Mouse (Mus musculus) bone marrow macrophage, adult 2 months (primary cell): Measurements from ENCODE around the gene Gramd1a. TPM values are rescaled to one million over a fixed set of nuclear protein-coding genes. Genes with fewer than 3 reads are reported as not detected.

Source experiments
- H3K27ac ChIP-seq: 2 replicates; pipeline ENCODE4 v1.5.1; 2012; ENCODE audit warnings: low read depth, low read length; ENCODE audit not compliant: insufficient read depth
- H3K4me1 ChIP-seq: 2 replicates; pipeline ENCODE4 v1.6.1; 2012; ENCODE audit warnings: low read length; ENCODE audit not compliant: control insufficient read depth, insufficient read depth
- H3K4me3 ChIP-seq: 2 replicates; pipeline ENCODE4 v1.5.1; 2012; ENCODE audit warnings: mild to moderate bottlenecking, low read length, moderate library complexity; ENCODE audit not compliant: insufficient read depth
- CTCF ChIP-seq: IDR thresholded peaks from 2 replicates; pipeline ENCODE4 v1.5.1; 2012; ENCODE audit warnings: low read depth, mild to moderate bottlenecking, low read length, moderate library complexity
- POLR2A ChIP-seq: IDR thresholded peaks from 2 replicates; pipeline ENCODE4 v1.6.1; 2012; ENCODE audit warnings: mild to moderate bottlenecking, low read depth, low read length, borderline replicate concordance
- polyA plus RNA-seq: library from polyadenylated mRNA; stranded (reverse); fragments of >200 nt; gene quantifications from 2 replicates; pipeline ENCODE4 v1.2.4, GENCODE M21; 2012; ENCODE audit not compliant: missing spikeins, insufficient read depth, insufficient read length

The Gramd1a gene
- polyA plus RNA-seq, 1 experiment = 99.3 TPM

DNA sequence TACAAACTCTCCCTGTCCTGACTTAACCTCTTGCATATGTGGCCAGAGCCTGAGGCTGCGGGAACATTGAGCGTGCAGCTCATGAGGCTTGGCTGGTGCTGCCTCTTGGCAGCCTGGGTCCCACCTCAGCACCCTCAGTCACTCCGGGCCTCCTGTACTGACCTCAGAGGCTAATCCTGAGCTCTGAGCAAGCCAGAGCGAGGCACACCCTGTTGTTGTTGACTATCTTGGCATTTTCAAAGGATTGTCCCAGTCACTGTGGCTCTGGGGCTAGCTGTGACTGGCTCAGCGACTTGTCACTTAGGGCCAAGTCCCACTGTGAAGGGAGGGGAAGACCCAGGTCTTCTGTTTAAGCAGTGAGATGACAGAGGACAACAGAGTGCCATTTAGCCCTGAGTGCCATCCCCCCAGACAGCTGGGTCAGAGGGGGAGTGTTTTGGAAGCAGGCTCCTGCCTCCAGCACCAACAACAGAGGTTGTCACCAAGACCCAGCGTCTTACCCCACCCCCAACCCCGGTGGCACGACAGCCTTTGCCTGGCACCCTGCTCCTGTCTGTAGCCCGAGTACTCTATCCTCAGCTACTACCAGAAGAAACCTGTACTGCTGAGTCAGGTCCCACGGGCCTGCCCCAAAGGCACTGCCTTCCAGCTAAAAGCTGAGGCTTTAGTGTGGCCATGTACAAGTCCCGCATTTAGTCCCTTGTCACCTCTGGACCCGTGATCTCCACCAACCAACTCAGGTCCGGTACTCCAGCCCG lies 72.7 kb downstream of the Gramd1a start:
- Histone ChIP-seq H3K4me1 (peaks cover 15% of the 10 kb centered on the region), H3K4me3 (no peak overlapping the region), H3K27ac (no peak overlapping the region)
- TF ChIP-seq CTCF = no peak
- no peak for TF ChIP-seq POLR2A

DNA sequence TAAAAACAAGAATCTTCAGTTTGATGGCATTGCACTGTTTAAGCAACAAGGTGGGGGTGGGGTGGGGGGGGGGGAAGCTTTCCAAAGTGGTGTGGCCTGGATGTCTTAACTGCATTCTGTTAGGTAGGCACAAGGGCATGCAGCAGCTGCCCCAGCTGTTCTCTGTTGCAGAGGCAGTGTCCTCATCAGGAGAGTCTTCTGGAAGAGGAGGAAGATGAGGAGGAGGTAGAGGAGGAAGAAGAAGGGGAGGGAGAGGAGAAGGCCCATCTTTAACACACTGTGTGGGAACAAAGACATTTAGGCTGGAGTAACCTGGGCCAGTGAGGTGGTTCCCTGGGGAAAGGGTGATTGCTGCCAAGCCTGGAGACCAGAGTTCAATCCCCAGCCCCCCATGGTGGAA lies 73.6 kb downstream of the Gramd1a start:
- peaks cover 5% of the 10 kb centered on the region for H3K4me1 ChIP-seq
- no peak overlapping the region for H3K27ac ChIP-seq
- TF ChIP-seq CTCF (no peak), POLR2A (no peak)
- H3K4me3 ChIP-seq = no peak overlapping the region

DNA sequence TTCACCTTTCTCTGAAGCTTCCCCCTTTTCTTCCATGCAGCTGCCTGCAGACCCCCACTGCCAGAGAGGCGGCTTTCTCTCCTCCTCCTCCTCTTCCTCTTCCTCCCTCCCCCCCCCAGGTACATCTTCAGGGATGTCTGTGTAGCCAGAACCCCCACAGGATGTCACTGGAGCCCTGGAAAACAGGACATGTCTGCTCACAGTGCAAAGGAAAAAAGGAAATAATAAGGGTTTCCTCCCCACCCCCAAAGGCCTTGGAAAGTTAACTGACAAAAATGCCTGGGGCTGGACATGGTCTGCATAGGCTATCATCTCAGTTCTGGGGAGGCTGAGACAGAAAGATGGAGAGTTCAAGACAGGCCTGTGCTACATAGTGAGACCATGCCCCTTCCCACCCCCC lies 74.6 kb downstream of the Gramd1a start:
- TF ChIP-seq POLR2A = no peak
- TF ChIP-seq CTCF = no peak
- no peak overlapping the region for H3K4me3 ChIP-seq
- no peak overlapping the region for H3K27ac ChIP-seq
- peaks cover 2% of the 10 kb centered on the region; the same call in 1 of the 2 replicates for H3K4me1 ChIP-seq

DNA sequence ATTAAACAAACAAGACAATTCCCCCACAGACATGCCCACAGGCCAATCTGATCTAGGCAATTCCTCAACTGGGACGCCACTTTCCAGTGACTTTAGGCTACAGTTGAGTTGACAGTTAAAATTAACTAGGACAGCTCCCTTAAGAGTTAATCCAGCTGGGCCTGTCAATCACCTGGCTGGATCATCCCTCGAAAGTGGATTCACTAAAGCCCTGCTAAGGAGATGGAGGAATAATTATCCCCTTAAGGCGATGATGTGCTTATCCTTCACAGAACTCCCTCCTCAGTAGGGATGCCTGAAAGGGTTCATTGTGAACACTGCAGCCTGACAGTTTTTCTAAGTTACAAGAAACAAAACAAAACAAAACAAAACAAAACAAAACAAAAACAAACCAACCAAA lies 75.1 kb downstream of the Gramd1a start:
- H3K27ac ChIP-seq = no peak overlapping the region
- TF ChIP-seq CTCF (no peak), POLR2A (no peak)
- no peak overlapping the region for H3K4me3 ChIP-seq
- H3K4me1 ChIP-seq = peaks cover 2% of the 10 kb centered on the region; the same call in 1 of the 2 replicates

Other genes starting within 250 kb of the Gramd1a start
- 2.5 and 3.7 TPM in 2 replicates for gene Mag, start 241.0 kb downstream of the Gramd1a start, polyA plus RNA-seq
- gene Hamp2, start 231.2 kb downstream of the Gramd1a start, polyA plus RNA-seq = not detected in 2 replicates
- not detected in 2 replicates for gene Hamp, start 211.9 kb downstream of the Gramd1a start, polyA plus RNA-seq
- gene Usf2, start 199.1 kb downstream of the Gramd1a start, polyA plus RNA-seq = 208 and 246 TPM in 2 replicates
- gene Lsr, start 182.4 kb downstream of the Gramd1a start, polyA plus RNA-seq = 29.2 and 32.1 TPM in 2 replicates
- gene Fam187b, start 182.1 kb downstream of the Gramd1a start, polyA plus RNA-seq = 4.6 and 7.3 TPM in 2 replicates
- 1,886 and 2,039 TPM in 2 replicates for gene Fxyd5, start 113.4 kb downstream of the Gramd1a start, polyA plus RNA-seq
- gene Fxyd7, start 104.4 kb downstream of the Gramd1a start, polyA plus RNA-seq = not detected in 2 replicates
- gene Fxyd1, start 98.7 kb downstream of the Gramd1a start, polyA plus RNA-seq = not detected in 2 replicates
- 0.27 and 0.78 TPM in 2 replicates for gene Lgi4, start 96.6 kb downstream of the Gramd1a start, polyA plus RNA-seq
- 0.91 TPM in 1 of 2 replicates, not detected in the other for gene Fxyd3, start 79.2 kb downstream of the Gramd1a start, polyA plus RNA-seq
- gene Hpn, start 40.6 kb downstream of the Gramd1a start, polyA plus RNA-seq = 30.9 and 39.0 TPM in 2 replicates
- 30.7 and 33.7 TPM in 2 replicates for gene Scn1b, start 28.9 kb downstream of the Gramd1a start, polyA plus RNA-seq
- not detected in 2 replicates for gene Scgb2b2, start 134.6 kb upstream of the Gramd1a start, polyA plus RNA-seq
- gene Scgb1b2, start 135.9 kb upstream of the Gramd1a start, polyA plus RNA-seq = not detected in 2 replicates
- not detected in 2 replicates for gene Scgb2b3, start 206.2 kb upstream of the Gramd1a start, polyA plus RNA-seq
- not detected in 2 replicates for gene Scgb1b3, start 219.7 kb upstream of the Gramd1a start, polyA plus RNA-seq